Mouse (Mus musculus) stomach, postnatal 0 days (tissue): ENCODE results near the gene Clasp1. TPM values are rescaled to one million over a fixed set of nuclear protein-coding genes. Genes with fewer than 3 reads are reported as not detected.

ENCODE experiments used
- ATAC-seq: fragments of 200-750 bp; cut with Nextera tagmentation; 2 replicates; pipeline ENCODE4 v1.8.0; 2017; ENCODE audit not compliant: low FRiP score, low TSS enrichment
- DNase-seq: peaks from one replicate; pipeline ENCODE4 v3.0.0-alpha.2; 2016; ENCODE audit warnings: low spot score
- H3K27ac ChIP-seq: fragments of 300-500 bp; sonication (generic); replicated peaks from 2 replicates; pipeline ENCODE4 v1.5.1; 2014; ENCODE audit warnings: mild to moderate bottlenecking, control low read depth
- H3K27me3 ChIP-seq: fragments of 300-500 bp; sonication (generic); 2 replicates; pipeline ENCODE4 v1.6.1; 2014; ENCODE audit warnings: low read length; ENCODE audit not compliant: control insufficient read depth, insufficient read depth
- H3K36me3 ChIP-seq: fragments of 300-500 bp; sonication (generic); 2 replicates; pipeline ENCODE4 v1.6.1; 2014; ENCODE audit warnings: low read length, mixed read lengths; ENCODE audit not compliant: control insufficient read depth, insufficient read depth
- H3K4me1 ChIP-seq: fragments of 300-500 bp; sonication (generic); replicated peaks from 2 replicates; pipeline ENCODE4 v1.6.1; 2014; ENCODE audit warnings: antibody characterized with exemption; ENCODE audit not compliant: control insufficient read depth, insufficient read depth
- H3K4me2 ChIP-seq: fragments of 300-500 bp; sonication (generic); replicated peaks from 2 replicates; pipeline ENCODE4 v1.6.1; 2014; ENCODE audit warnings: low read depth, mild to moderate bottlenecking, control low read depth, moderate library complexity
- H3K4me3 ChIP-seq: fragments of 300-500 bp; sonication (generic); 2 replicates; pipeline ENCODE4 v1.5.1; 2014; ENCODE audit warnings: low read depth, low read length, control low read depth
- H3K9ac ChIP-seq: fragments of 300-500 bp; sonication (generic); 2 replicates; pipeline ENCODE4 v1.6.1; 2014; ENCODE audit warnings: mild to moderate bottlenecking, low read length, control low read depth, mixed read lengths
- H3K9me3 ChIP-seq: fragments of 300-500 bp; sonication (generic); 2 replicates; pipeline ENCODE4 v1.6.1; 2016; ENCODE audit warnings: low read length; ENCODE audit not compliant: control insufficient read depth
- CTCF ChIP-seq: IDR thresholded peaks from 2 replicates; pipeline ENCODE4 v1.5.1; 2016; ENCODE audit warnings: antibody characterized with exemption, low read depth, mild to moderate bottlenecking, moderate library complexity
- EP300 ChIP-seq: optimal IDR thresholded peaks from 2 replicates; pipeline ENCODE3; 2016; ENCODE audit warnings: antibody characterized with exemption
- WGBS: fragments of 180-500 bp; shearing (Covaris S2); extraction: QIAGEN DNeasy Blood & Tissue Kit; methylation state at CpG from one replicate; pipeline ENCODE4 v1.1.7; 2014; 5-methylcytosine and 5-hydroxymethylcytosine counted together
- polyA plus RNA-seq: library from polyadenylated mRNA; unstranded; fragments of >200 nt; fragmentation: Nextera tagmentation; extraction: Ambion mirVana; gene quantifications from 2 replicates; pipeline ENCODE4 v1.2.1, GENCODE M21; 2015

The Clasp1 gene
- polyA plus RNA-seq, 1 experiment from 2014 or later: 12.0 TPM

- no peak for DNase-seq
- TF ChIP-seq EP300: no peak
- TF ChIP-seq CTCF: no peak
- Histone ChIP-seq H3K9me3 (no peaks in the 10 kb centered on the region), H3K9ac (no peak overlapping the region), H3K4me3 (no peak overlapping the region), H3K4me1 (no peaks in the 10 kb centered on the region), H3K27ac (no peak overlapping the region), H3K27me3 (no peaks in the 10 kb centered on the region), H3K36me3 (no peaks in the 10 kb centered on the region), H3K4me2 (no peak overlapping the region)
- no peak for ATAC-seq
Observed at GRCm38 (mm10) chr1:118438332-118438731, 49.5 kb downstream of the Clasp1 start.

DNA sequence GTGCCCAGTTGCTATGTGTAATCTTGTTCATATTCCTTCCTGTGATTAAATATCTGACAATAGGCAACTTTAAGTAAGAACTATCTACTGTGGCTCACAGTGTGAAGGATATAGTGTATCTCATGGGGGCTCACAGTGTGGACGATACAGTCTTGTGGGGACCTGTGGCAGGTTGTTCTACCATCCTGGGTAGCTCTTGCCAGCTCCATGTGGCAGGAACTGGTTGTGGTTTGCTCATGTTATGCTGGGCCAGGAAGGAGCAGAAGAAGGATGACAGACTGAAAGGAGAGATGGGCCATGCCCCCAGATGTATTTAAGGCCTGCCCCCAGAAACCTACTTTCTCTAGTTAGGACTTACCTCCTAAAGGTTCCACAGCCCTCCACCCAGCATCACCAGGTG, 51.7 kb downstream of the Clasp1 start:
- Histone ChIP-seq H3K9me3 (no peaks in the 10 kb centered on the region), H3K27ac (no peak overlapping the region), H3K4me3 (no peak overlapping the region), H3K36me3 (no peaks in the 10 kb centered on the region), H3K4me1 (no peaks in the 10 kb centered on the region), H3K4me2 (no peak overlapping the region), H3K9ac (no peak overlapping the region), H3K27me3 (no peaks in the 10 kb centered on the region)
- no peak for TF ChIP-seq EP300
- no peak for TF ChIP-seq CTCF
- 86% methylated on average over 1 of the region's 1 CpGs for WGBS
- ATAC-seq (no peak), DNase-seq (no peak)

DNA sequence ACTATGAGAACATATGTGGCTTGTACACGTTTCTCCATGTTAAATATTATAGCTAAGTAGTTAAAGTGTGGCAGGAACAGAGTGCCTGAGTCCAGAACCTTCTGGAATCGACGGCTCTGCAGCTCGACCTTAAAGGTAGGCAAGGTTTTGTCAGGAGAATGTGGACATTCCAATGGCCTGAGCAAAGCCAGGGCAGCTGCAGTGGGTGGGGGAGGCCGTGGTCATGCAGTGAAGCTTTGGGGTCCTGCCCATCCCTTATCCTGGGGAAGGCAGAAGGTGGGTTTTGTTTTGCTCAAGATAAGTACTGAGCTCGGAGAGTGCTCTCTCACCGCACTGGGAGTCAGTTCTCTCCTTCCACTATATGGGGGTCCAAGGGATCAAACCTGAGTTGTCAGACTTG, 55.6 kb downstream of the Clasp1 start:
- Histone ChIP-seq H3K4me1 (no peaks in the 10 kb centered on the region), H3K4me3 (no peak overlapping the region), H3K9ac (no peak overlapping the region), H3K27me3 (no peaks in the 10 kb centered on the region), H3K36me3 (no peaks in the 10 kb centered on the region), H3K27ac (no peak overlapping the region), H3K4me2 (no peak overlapping the region), H3K9me3 (no peaks in the 10 kb centered on the region)
- no peak for TF ChIP-seq EP300
- no peak for TF ChIP-seq CTCF
- DNase-seq (no peak), ATAC-seq (no peak)
- 78% methylated on average over 7 of the region's 7 CpGs for WGBS

DNA sequence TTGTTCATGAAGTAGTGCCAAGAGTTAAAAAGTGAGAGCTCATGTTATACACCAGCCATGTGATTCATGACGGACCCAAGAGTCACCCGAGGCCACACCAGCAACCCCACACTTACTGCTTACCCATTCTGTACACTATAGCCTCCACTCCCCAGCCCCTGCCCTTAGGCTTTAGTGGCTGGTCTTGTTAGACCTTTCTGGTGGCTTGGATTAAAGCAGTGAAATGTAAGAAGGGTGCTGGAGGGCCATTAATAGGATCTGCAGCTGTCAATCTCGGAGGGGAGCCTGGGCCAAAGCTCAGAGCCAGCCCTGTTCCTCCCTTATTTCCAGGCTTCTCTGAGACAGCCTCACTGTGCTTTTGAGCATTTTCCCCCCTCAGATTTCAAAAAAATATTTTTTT, 56.1 kb downstream of the Clasp1 start:
- TF ChIP-seq CTCF (no peak), EP300 (no peak)
- H3K4me2 ChIP-seq: no peak overlapping the region
- no peaks in the 10 kb centered on the region for H3K9me3 ChIP-seq
- no peak for DNase-seq
- H3K27me3 ChIP-seq: no peaks in the 10 kb centered on the region
- WGBS: 52% methylated on average over 3 of the region's 3 CpGs
- no peaks in the 10 kb centered on the region for H3K36me3 ChIP-seq
- H3K27ac ChIP-seq: no peak overlapping the region
- H3K4me1 ChIP-seq: no peaks in the 10 kb centered on the region
- no peak overlapping the region for H3K4me3 ChIP-seq
- ATAC-seq: no peak
- H3K9ac ChIP-seq: no peak overlapping the region

- no peak for DNase-seq
- Histone ChIP-seq H3K4me2 (no peak overlapping the region), H3K9me3 (no peaks in the 10 kb centered on the region), H3K9ac (no peak overlapping the region), H3K4me1 (no peaks in the 10 kb centered on the region), H3K36me3 (no peaks in the 10 kb centered on the region), H3K4me3 (no peak overlapping the region), H3K27me3 (no peaks in the 10 kb centered on the region), H3K27ac (no peak overlapping the region)
- no peak for TF ChIP-seq CTCF
- no peak for TF ChIP-seq EP300
- no peak for ATAC-seq
- WGBS: 82% methylated on average over 6 of the region's 6 CpGs
Observed at GRCm38 (mm10) chr1:118445441-118445840, 56.6 kb downstream of the Clasp1 start.

GRCm38 (mm10) chr1:118446006-118446405, 57.1 kb downstream of the Clasp1 start:
- DNase-seq (no peak), ATAC-seq (no peak)
- no peaks in the 10 kb centered on the region for H3K27me3 ChIP-seq
- no peak overlapping the region for H3K4me3 ChIP-seq
- H3K27ac ChIP-seq: no peak overlapping the region
- TF ChIP-seq EP300 (no peak), CTCF (no peak)
- no peaks in the 10 kb centered on the region for H3K4me1 ChIP-seq
- H3K4me2 ChIP-seq: no peak overlapping the region
- H3K9me3 ChIP-seq: no peaks in the 10 kb centered on the region
- no peak overlapping the region for H3K9ac ChIP-seq
- no peaks in the 10 kb centered on the region for H3K36me3 ChIP-seq
- WGBS: 83% methylated on average over 3 of the region's 3 CpGs
